Mouse (Mus musculus): ENCODE measurements around the gene Gm9887. TPM values are rescaled to one million over a fixed set of nuclear protein-coding genes. Genes with fewer than 3 reads are reported as not detected.
A peak's percentile ranks its signal among the peaks of the same experiment; 100 is the strongest.

The Gm9887 gene
- total RNA-seq, 2 experiments from 2014 or later: 0.89 to 1.2 TPM

DNA sequence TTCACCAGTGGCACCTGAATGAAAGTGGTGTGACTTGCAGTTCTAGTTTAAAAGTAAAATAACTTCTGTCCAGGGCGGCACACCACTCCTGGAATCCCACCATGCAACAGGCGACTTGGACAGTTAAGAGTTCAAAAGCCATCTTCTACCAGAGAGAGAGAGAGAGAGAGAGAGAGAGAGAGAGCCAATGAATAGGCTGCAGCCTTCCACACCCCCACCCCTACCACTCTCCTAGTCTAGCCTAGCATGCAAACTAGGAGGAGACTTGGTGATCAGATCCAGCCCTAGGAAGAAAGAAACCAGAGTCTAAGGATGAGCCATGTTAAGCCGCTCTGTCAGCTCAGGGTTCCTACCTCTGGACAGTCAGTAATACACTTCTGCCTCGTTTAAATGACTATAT, 9.9 kb downstream of the Gm9887 start:
- intact Hi-C loops (cut with DNase I): loop anchor here (5.0 kb wide), 1 partner anchor 320 kb away; the partner anchor contains the start of gene Sos2
- no peak for DNase-seq

DNA sequence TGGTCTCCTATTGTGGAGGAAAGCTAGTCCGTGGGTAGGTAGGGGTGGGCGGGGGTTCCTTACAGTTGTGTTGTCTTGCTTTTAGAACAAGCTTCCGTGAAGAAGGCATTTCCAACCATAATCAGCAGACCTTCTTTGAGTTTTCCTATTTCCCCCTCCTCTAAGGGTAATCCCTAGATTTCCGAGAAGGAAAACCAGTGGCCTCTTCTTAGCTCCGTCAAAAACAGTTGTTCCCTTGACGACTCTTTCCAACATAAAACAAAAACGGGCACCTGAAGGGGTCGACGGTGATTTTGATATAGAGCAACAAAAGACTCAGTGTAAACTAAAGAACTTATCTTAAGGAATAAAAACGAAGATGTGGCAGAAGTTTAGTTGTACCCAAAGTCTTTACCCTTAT, 10.3 kb downstream of the Gm9887 start:
- no peak for DNase-seq
- intact Hi-C loops (cut with DNase I): loop anchor here (5.0 kb wide), 1 partner anchor 320 kb away; the partner anchor contains the start of gene Sos2

DNA sequence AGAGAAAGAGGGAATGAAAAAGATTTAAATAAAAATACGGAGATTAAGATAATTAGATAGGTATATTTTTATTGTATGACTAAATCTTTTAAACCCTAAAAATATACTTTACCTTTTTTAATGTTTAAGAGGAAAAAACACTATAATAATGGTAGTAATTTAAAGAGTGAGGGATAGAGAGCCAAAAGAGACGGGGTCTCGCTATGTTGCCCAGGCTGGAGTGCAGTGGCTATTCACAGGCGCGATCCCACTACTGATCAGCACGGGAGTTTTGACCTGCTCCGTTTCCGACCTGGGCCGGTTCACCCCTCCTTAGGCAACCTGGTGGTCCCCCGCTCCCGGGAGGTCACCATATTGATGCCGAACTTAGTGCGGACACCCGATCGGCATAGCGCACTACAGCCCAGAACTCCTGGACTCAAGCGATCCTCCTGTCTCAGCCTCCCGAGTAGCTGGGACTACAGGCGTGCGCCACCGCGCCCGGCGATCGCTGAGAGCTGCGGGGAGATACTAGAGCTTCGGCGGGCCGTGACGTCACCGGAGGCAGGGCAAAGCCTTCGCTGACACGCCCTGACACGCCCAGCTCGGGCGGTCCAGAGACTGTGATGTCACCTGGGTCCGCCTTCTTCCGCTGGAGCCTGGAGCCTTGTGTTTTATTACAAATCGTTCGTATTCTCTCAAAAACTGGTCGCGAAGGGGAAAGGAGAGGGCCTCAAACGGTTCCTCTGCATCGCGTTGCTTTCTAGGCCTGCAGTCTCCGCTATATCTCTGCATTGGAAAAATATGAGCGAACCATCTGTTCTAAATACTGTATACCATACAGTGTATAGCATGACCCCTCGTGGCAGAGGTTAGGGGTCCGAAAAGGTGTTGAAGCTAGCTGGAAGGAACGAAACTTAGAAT, 11.0 kb downstream of the Gm9887 start:
- intact Hi-C loops (cut with DNase I): loop anchor here (5.0 kb wide), 1 partner anchor 321 kb away; the partner anchor contains the start of gene Sos2

GRCm38 (mm10) chr12:69360655-69360996, 11.6 kb downstream of the Gm9887 start:
- peak; percentile 75 to 83 for DNase-seq
- intact Hi-C loops (cut with DNase I): loop anchor here (5.0 kb wide), 1 partner anchor 322 kb away; the partner anchor contains the start of gene Sos2

More for the DNA sequence above, 11.0 kb downstream of the Gm9887 start:
- DNase-seq: peak; percentile 99 to 100

- DNase-seq: no peak
- intact Hi-C loops (cut with DNase I): no loop called here
Observed at GRCm38 (mm10) chr12:69357300-69357646, 15.0 kb downstream of the Gm9887 start.

DNA sequence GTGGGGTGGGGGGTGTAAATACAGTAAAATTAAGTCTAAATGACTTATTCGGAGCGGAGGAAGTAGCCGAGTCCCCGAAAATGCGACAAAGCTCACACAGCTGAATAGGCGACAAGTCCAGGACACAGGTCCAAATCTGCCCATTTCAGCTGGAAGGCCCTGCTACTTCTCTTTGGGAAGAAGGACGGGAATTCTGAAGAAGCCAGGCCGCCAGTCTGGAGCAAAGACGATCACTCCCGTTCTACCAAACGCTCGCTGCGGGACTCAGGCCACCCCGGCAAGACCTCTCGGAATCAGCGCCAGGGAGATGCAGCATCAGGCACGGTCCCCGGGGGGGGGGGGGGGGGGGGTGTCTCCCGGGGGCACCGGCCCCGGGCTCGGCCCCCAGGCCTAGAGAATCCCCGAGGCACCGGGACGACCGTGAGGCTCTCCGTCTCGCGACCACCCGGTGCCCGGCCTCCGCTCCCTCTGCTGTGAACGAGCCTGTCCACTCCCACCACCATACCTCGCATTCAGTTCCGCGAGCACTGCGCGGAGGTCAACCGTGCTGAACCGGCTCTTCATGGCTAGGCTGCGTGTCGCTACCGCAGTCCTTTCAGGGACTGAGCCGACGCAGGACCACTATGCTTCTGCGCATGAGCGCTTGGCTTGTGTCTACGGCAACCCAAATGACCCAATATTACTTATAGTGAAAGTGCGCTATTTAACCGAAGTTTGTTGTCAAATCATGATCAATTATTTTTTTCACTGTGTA, 15.5 kb downstream of the Gm9887 start, which contains the start of gene Nemf:
Gene Nemf (minus strand): TSS at position 620 of the 754 bp plus-strand sequence.
- intact Hi-C loops (cut with DNase I): no loop called here

GRCm38 (mm10) chr12:69351685-69352084, 20.6 kb downstream of the Gm9887 start:
- DNase-seq: no peak
- intact Hi-C loops (cut with DNase I): no loop called here

More for the DNA sequence above, 15.5 kb downstream of the Gm9887 start, which contains the start of gene Nemf:
- peak; percentile 90 for DNase-seq

DNA sequence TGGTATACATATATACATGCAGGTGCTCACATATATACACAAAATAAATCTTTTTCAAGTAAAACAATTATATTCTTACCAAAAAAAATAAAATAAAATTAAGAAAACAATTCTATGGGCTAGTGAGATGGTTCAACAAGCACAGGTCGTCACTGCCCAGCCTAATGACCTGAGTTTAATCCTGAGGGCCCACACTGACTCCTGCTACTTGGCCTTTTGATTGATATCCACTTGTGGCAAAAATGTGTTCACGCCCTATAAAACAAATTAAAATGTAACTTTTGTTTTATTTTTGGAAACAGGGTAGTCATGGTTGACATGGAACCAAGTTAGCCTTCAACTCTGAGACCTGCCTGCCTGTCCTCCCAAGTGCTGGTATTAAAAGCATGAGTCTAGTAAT, 22.3 kb downstream of the Gm9887 start:
- DNase-seq: no peak
- intact Hi-C loops (cut with DNase I): no loop called here

- intact Hi-C loops (cut with DNase I): no loop called here
- DNase-seq: peak; percentile 18 to 49
Observed at GRCm38 (mm10) chr12:69333547-69333946, 38.7 kb downstream of the Gm9887 start.

GRCm38 (mm10) chr12:69332147-69332546, 40.1 kb downstream of the Gm9887 start:
- DNase-seq: no peak
- intact Hi-C loops (cut with DNase I): no loop called here

GRCm38 (mm10) chr12:69331187-69331586, 41.1 kb downstream of the Gm9887 start:
- intact Hi-C loops (cut with DNase I): no loop called here
- no peak for DNase-seq

Small RNAs within 50 kb of the gene (microRNA-seq; reads per million reads assigned to microRNA genes)
- gene Gm47299: 0 to 0.35 reads per million in 2 experiments
- gene Gm47305: 0 reads per million in 2 experiments

Other genes starting within 250 kb of the Gm9887 start
- 1,000 to 10,000 TPM; 1,683 to 1,690 TPM for gene Rps29, start 213.3 kb downstream of the Gm9887 start, total RNA-seq (2021)
- gene Lrr1, start 203.6 kb downstream of the Gm9887 start, total RNA-seq (2021): 1 to 10 TPM; 1.4 to 2.0 TPM
- gene Rpl36al, start 188.4 kb downstream of the Gm9887 start, total RNA-seq (2021): 100 to 1,000 TPM; 259 to 277 TPM
- gene Mgat2, start 188.3 kb downstream of the Gm9887 start, total RNA-seq (2021): 10 to 100 TPM; 27.8 to 32.4 TPM
- 1 to 10 TPM; 4.9 to 6.6 TPM for gene Gm49383, start 175.4 kb downstream of the Gm9887 start, total RNA-seq (2021)
- gene Dnaaf2, start 174.0 kb downstream of the Gm9887 start, total RNA-seq (2021): 1 to 10 TPM in 1 of 2 experiments, under 1 TPM in 1; 0.57 to 1.2 TPM
- 1 to 10 TPM; 5.9 to 6.2 TPM for gene Gm49384, start 168.2 kb downstream of the Gm9887 start, total RNA-seq (2021)
- 1 to 10 TPM; 3.0 to 5.2 TPM for gene Pole2, start 144.3 kb downstream of the Gm9887 start, total RNA-seq (2021)
- 10 to 100 TPM; 13.1 to 17.8 TPM for gene Klhdc1, start 131.3 kb downstream of the Gm9887 start, total RNA-seq (2021)
- gene Klhdc2, start 75.8 kb downstream of the Gm9887 start, total RNA-seq (2021): 100 to 1,000 TPM in 1 of 2 experiments, 10 to 100 TPM in 1; 98.4 to 101 TPM
- gene Nemf, start 15.3 kb downstream of the Gm9887 start, total RNA-seq (2021): 10 to 100 TPM; 29.1 to 32.4 TPM
- gene Arf6, start 308 bp downstream of the Gm9887 start, total RNA-seq (2021): 10 to 100 TPM; 77.1 to 81.6 TPM
- gene Vcpkmt, start 210.6 kb upstream of the Gm9887 start, total RNA-seq (2021): 1 to 10 TPM; 4.8 to 5.6 TPM